Mouse (Mus musculus): ENCODE results near the gene Cryaa. TPM values are rescaled to one million over a fixed set of nuclear protein-coding genes. Genes with fewer than 3 reads are reported as not detected.

Gene Cryaa
- polyA plus RNA-seq, 1 experiment from 2014 or later, result 0.14 TPM

- Histone ChIP-seq H3K36me3 (ENCODE audit: control insufficient read depth, insufficient read depth, low read length) (no peaks in the 10 kb centered on the region), H3K27ac (ENCODE audit: low read depth, low read length) (no peak overlapping the region), H3K9me3 (replicated peaks; ENCODE audit: control insufficient read depth, low read length) (no peaks in the 10 kb centered on the region), H3K9ac (ENCODE audit: low read length) (no peak overlapping the region), H3K27me3 (replicated peaks; ENCODE audit: control insufficient read depth, insufficient read depth, low read length) (no peaks in the 10 kb centered on the region), H3K4me3 (ENCODE audit: low read depth, low read length) (no peak overlapping the region), H3K4me1 (ENCODE audit: control insufficient read depth, insufficient read depth, low read length) (peaks cover 4% of the 10 kb centered on the region; the same call in 1 of the 2 replicates), H3K4me2 (ENCODE audit: low read length) (no peak overlapping the region)
- DNase-seq (ENCODE audit: low spot score), result peak; percentile 65
- ATAC-seq, result peak; percentile 46; the same call in 1 of the 2 replicates
- WGBS, result 75% methylated on average over 7 of the region's 7 CpGs
Observed at GRCm38 (mm10) chr17:31728968-31729501, 51.4 kb downstream of the Cryaa start.

DNA sequence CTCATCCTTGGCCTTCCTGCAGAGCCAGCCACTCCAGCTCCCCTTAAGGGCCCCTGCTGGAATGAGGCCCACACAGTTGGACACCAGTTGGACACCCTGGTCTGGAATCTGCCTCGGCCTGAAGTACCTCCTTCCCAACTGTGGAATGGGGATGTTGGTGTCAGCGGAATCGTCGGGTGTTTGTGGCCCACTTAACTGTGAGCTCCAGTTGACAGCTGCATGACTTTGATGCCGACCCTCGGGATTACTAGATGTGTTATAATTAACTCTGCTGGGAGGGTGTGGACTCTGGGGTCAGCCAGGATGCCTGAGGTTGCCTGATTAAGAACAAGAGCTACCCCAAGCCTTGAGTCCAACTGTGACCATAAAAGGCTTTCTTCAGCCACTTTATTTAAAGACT, 53.4 kb downstream of the Cryaa start:
- Histone ChIP-seq H3K9ac (ENCODE audit: low read length) (no peak overlapping the region), H3K4me1 (ENCODE audit: control insufficient read depth, insufficient read depth, low read length) (peaks cover 4% of the 10 kb centered on the region; the same call in 1 of the 2 replicates), H3K9me3 (replicated peaks; ENCODE audit: control insufficient read depth, low read length) (no peaks in the 10 kb centered on the region), H3K4me3 (ENCODE audit: low read depth, low read length) (no peak overlapping the region), H3K4me2 (ENCODE audit: low read length) (no peak overlapping the region), H3K36me3 (ENCODE audit: control insufficient read depth, insufficient read depth, low read length) (no peaks in the 10 kb centered on the region), H3K27me3 (replicated peaks; ENCODE audit: control insufficient read depth, insufficient read depth, low read length) (no peaks in the 10 kb centered on the region), H3K27ac (ENCODE audit: low read depth, low read length) (no peak overlapping the region)
- 58% methylated on average over 6 of the region's 6 CpGs for WGBS
- DNase-seq (ENCODE audit: low spot score) (no peak), ATAC-seq (no peak)

Other genes starting within 250 kb of the Cryaa start
- gene Wdr4, start 157.8 kb upstream of the Cryaa start, polyA plus RNA-seq (2014; fragmentation: Nextera tagmentation; extraction: Ambion mirVana), result 31.3 and 34.3 TPM in 2 replicates
- gene Ndufv3, start 157.7 kb upstream of the Cryaa start, polyA plus RNA-seq (2014; fragmentation: Nextera tagmentation; extraction: Ambion mirVana), result 377 and 457 TPM in 2 replicates
- gene Pknox1, start 113.1 kb upstream of the Cryaa start, polyA plus RNA-seq (2014; fragmentation: Nextera tagmentation; extraction: Ambion mirVana), result 36.4 and 36.8 TPM in 2 replicates
- gene Cbs, start 40.6 kb upstream of the Cryaa start, polyA plus RNA-seq (2014; fragmentation: Nextera tagmentation; extraction: Ambion mirVana), result 5.6 and 6.1 TPM in 2 replicates
- 165 and 172 TPM in 2 replicates for gene U2af1, start 18.9 kb upstream of the Cryaa start, polyA plus RNA-seq (2014; fragmentation: Nextera tagmentation; extraction: Ambion mirVana)
- gene Sik1, start 178.0 kb downstream of the Cryaa start, polyA plus RNA-seq (2014; fragmentation: Nextera tagmentation; extraction: Ambion mirVana), result 12.2 and 14.7 TPM in 2 replicates

Data from forebrain, embryonic 14.5 days (tissue).